ENCODE assay signal across 26 mouse cellular contexts in the genomic region with DNA sequence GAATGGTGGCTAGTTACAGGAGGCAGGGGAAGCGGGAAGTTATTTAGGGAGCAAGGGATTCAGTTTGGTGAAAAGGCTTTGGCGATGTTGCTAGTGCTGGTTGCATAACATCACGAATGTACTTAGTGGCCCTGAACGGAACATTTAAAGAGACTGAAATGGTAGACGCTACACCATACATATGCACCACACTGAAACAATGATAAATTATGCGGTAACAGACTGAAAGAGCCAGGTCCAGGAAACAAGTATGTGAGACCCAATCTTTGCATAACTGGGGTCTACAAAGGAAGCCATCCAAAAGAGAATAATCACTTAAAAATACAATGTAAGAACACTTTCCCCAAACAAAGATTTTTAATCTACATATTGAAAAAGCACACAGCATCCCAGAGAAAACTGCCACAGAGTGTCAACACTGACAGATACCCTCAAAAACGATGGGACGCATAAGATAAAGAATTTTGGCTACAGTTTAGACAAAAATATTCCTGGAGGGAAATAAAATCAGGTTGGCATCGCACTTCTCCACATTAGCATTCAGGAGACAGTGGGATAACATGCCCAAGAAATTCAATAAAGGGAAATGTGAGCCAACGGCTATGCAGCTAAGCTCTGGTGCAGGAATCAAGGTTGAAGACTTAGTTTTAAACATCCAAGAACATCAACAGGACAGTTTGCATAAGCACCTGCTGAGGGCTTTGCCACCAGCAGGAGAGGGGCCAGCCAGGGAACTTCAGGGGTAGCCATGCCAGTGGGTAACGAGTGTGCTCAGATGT.
"Had no signal": no experiment of that assay in that cellular context is flagged by ENCODE, and none has a peak within 500 bp of the region (broad histone marks: within the 10 kb centered on the region; RNA-seq: fewer than 3 reads in every experiment).

No protein-coding gene starts in this region.

- H3K9me3 ChIP-seq: intestine, embryonic 15.5 days; limb, embryonic 10.5 days had no signal

- H3K36me3 ChIP-seq: heart, embryonic 10.5 days; heart, embryonic 12.5 days; hindbrain, embryonic 10.5 days; hindbrain, embryonic 12.5 days; intestine, embryonic 15.5 days; limb, embryonic 10.5 days; limb, embryonic 12.5 days; liver, embryonic 13.5 days; liver, embryonic 15.5 days had no signal

- H3K4me1 ChIP-seq: intestine, embryonic 15.5 days; liver, embryonic 13.5 days; liver, embryonic 15.5 days had no signal

- H3K27me3 ChIP-seq: heart, embryonic 12.5 days; hindbrain, embryonic 12.5 days; intestine, embryonic 15.5 days; limb, embryonic 12.5 days; liver, embryonic 13.5 days; liver, embryonic 15.5 days had no signal

- H3K9ac ChIP-seq: heart, embryonic 12.5 days; hindbrain, embryonic 12.5 days; hindbrain, embryonic 14.5 days; intestine, embryonic 15.5 days; limb, embryonic 12.5 days; liver, embryonic 13.5 days; liver, embryonic 15.5 days had no signal

- H3K4me2 ChIP-seq: heart, embryonic 12.5 days; hindbrain, embryonic 12.5 days; hindbrain, embryonic 14.5 days; intestine, embryonic 15.5 days; limb, embryonic 12.5 days; liver, embryonic 11.5 days; liver, embryonic 13.5 days; liver, embryonic 15.5 days had no signal

- ATAC-seq: hindbrain, embryonic 16.5 days; inflammation-experienced regulatory T-cells, adult 6 months; intestine, embryonic 15.5 days; intestine, postnatal 0 days had no signal

- H3K4me3 ChIP-seq: gastrocnemius, adult 2 months; heart, embryonic 10.5 days; heart, embryonic 12.5 days; hindbrain, embryonic 10.5 days; hindbrain, embryonic 12.5 days; intestine, embryonic 15.5 days; left cerebral cortex, adult 2 months; limb, embryonic 10.5 days; limb, embryonic 12.5 days; liver, embryonic 13.5 days; liver, embryonic 15.5 days had no signal

- H3K27ac ChIP-seq: gastrocnemius, adult 2 months; heart, embryonic 10.5 days; hindbrain, embryonic 10.5 days; hindbrain, embryonic 12.5 days; hindbrain, embryonic 14.5 days; intestine, embryonic 15.5 days; left cerebral cortex, adult 2 months; limb, embryonic 10.5 days; limb, embryonic 12.5 days; liver, embryonic 13.5 days; liver, embryonic 15.5 days had no signal

- DNase-seq: gastrocnemius, adult 2 months; gastrocnemius, postnatal 10 days; gastrocnemius, postnatal 25 days; heart, postnatal 10 days; heart, postnatal 4 days; kidney, adult 18-20 months; kidney, adult 8-10 months; kidney, postnatal 10 days; kidney, postnatal 25 days; kidney, postnatal 4 days; liver; liver, embryonic 13.5 days had no signal
